Mouse (Mus musculus) lung, embryonic 14.5 days (tissue): ENCODE measurements around the gene Rhbdl3. TPM values are rescaled to one million over a fixed set of nuclear protein-coding genes. Genes with fewer than 3 reads are reported as not detected.
A peak's percentile ranks its signal among the peaks of the same experiment; 100 is the strongest.

Experiments
- ATAC-seq: fragments of 200-750 bp; cut with Nextera tagmentation; 2 replicates; pipeline ENCODE4 v1.8.0; 2017; ENCODE audit warnings: mild to moderate bottlenecking, moderate TSS enrichment, moderate library complexity; ENCODE audit not compliant: insufficient read depth
- DNase-seq: peaks from one replicate; pipeline ENCODE4 v3.0.0-alpha.2; 2015
- H3K27ac ChIP-seq: fragments of 300-500 bp; sonication (generic); 2 replicates; pipeline ENCODE4 v1.5.1; 2014; ENCODE audit warnings: low read depth, mild to moderate bottlenecking, moderate library complexity
- H3K27me3 ChIP-seq: fragments of 300-500 bp; sonication (generic); 2 replicates; pipeline ENCODE4 v1.6.1; 2014; ENCODE audit warnings: low read length, control low read depth; ENCODE audit not compliant: insufficient read depth
- H3K36me3 ChIP-seq: fragments of 300-500 bp; sonication (generic); 2 replicates; pipeline ENCODE4 v1.6.1; 2014; ENCODE audit warnings: control low read depth; ENCODE audit not compliant: insufficient read depth
- H3K4me1 ChIP-seq: fragments of 300-500 bp; sonication (generic); 2 replicates; pipeline ENCODE4 v1.6.1; 2014; ENCODE audit warnings: antibody characterized with exemption, control low read depth; ENCODE audit not compliant: insufficient read depth
- H3K4me2 ChIP-seq: fragments of 300-500 bp; sonication (generic); 2 replicates; pipeline ENCODE4 v1.6.1; 2014; ENCODE audit warnings: mild to moderate bottlenecking
- H3K4me3 ChIP-seq: fragments of 300-500 bp; sonication (generic); 2 replicates; pipeline ENCODE4 v1.5.1; 2014; ENCODE audit warnings: low read depth, low read length
- H3K9ac ChIP-seq: fragments of 300-500 bp; sonication (generic); 2 replicates; pipeline ENCODE4 v1.6.1; 2014
- H3K9me3 ChIP-seq: fragments of 300-500 bp; sonication (generic); 2 replicates; pipeline ENCODE4 v1.6.1; 2016; ENCODE audit warnings: low read depth, low read length, control low read depth
- CTCF ChIP-seq: IDR thresholded peaks from 2 replicates; pipeline ENCODE4 v1.5.1; 2016; ENCODE audit warnings: antibody characterized with exemption, low read depth
- WGBS: fragments of 180-500 bp; shearing (Covaris S2); extraction: QIAGEN DNeasy Blood & Tissue Kit; methylation state at CpG from one replicate; pipeline ENCODE4 v1.1.7; 2014; 5-methylcytosine and 5-hydroxymethylcytosine counted together
- polyA plus RNA-seq: library from polyadenylated mRNA; unstranded; fragments of >200 nt; fragmentation: Nextera tagmentation; extraction: Ambion mirVana; gene quantifications from 2 replicates; pipeline ENCODE4 v1.2.1, GENCODE M21; 2014

Rhbdl3 gene
- polyA plus RNA-seq, 1 experiment from 2014 or later: 1.5 TPM

- H3K27ac ChIP-seq: no peak overlapping the region
- H3K4me3 ChIP-seq: no peak overlapping the region
- no peaks in the 10 kb centered on the region for H3K27me3 ChIP-seq
- H3K9ac ChIP-seq: no peak overlapping the region
- H3K4me1 ChIP-seq: no peaks in the 10 kb centered on the region
- no peak for DNase-seq
- 27% methylated on average over 2 of the region's 2 CpGs for WGBS
- H3K4me2 ChIP-seq: no peak overlapping the region
- ATAC-seq: no peak
- no peaks in the 10 kb centered on the region for H3K9me3 ChIP-seq
- H3K36me3 ChIP-seq: no peaks in the 10 kb centered on the region
- TF ChIP-seq CTCF: no peak
Observed at GRCm38 (mm10) chr11:80312049-80312448, 11.3 kb downstream of the Rhbdl3 start.

- DNase-seq (peak; percentile 64), ATAC-seq (no peak)
- H3K4me1 ChIP-seq: no peaks in the 10 kb centered on the region
- no peaks in the 10 kb centered on the region for H3K36me3 ChIP-seq
- H3K9me3 ChIP-seq: no peaks in the 10 kb centered on the region
- H3K27ac ChIP-seq: no peak overlapping the region
- 1% methylated on average over 6 of the region's 6 CpGs for WGBS
- no peaks in the 10 kb centered on the region for H3K27me3 ChIP-seq
- no peak overlapping the region for H3K9ac ChIP-seq
- H3K4me3 ChIP-seq: no peak overlapping the region
- TF ChIP-seq CTCF: no peak
- H3K4me2 ChIP-seq: no peak overlapping the region
Observed at GRCm38 (mm10) chr11:80312565-80312964, 11.9 kb downstream of the Rhbdl3 start.

GRCm38 (mm10) chr11:80313462-80313861 lies 12.8 kb downstream of the Rhbdl3 start:
- no peak for ATAC-seq
- no peaks in the 10 kb centered on the region for H3K27me3 ChIP-seq
- no peak for DNase-seq
- no peaks in the 10 kb centered on the region for H3K36me3 ChIP-seq
- no peaks in the 10 kb centered on the region for H3K9me3 ChIP-seq
- no peak overlapping the region for H3K27ac ChIP-seq
- H3K4me3 ChIP-seq: no peak overlapping the region
- no peak overlapping the region for H3K9ac ChIP-seq
- H3K4me2 ChIP-seq: no peak overlapping the region
- no peaks in the 10 kb centered on the region for H3K4me1 ChIP-seq
- no peak for TF ChIP-seq CTCF
- 65% methylated on average over 1 of the region's 1 CpGs for WGBS

- H3K4me2 ChIP-seq: no peak overlapping the region
- ATAC-seq: no peak
- WGBS: 73% methylated on average over 4 of the region's 4 CpGs
Observed at GRCm38 (mm10) chr11:80313944-80314343, 13.2 kb downstream of the Rhbdl3 start.

GRCm38 (mm10) chr11:80315743-80316639 lies 15.3 kb downstream of the Rhbdl3 start:
- no peaks in the 10 kb centered on the region for H3K27me3 ChIP-seq
- H3K4me2 ChIP-seq: no peak overlapping the region
- DNase-seq (no peak), ATAC-seq (no peak)
- no peaks in the 10 kb centered on the region for H3K36me3 ChIP-seq
- H3K9me3 ChIP-seq: no peaks in the 10 kb centered on the region
- H3K27ac ChIP-seq: no peak overlapping the region
- H3K4me3 ChIP-seq: no peak overlapping the region
- no peak for TF ChIP-seq CTCF
- no peak overlapping the region for H3K9ac ChIP-seq
- 61% methylated on average over 10 of the region's 10 CpGs for WGBS
- no peaks in the 10 kb centered on the region for H3K4me1 ChIP-seq

More at GRCm38 (mm10) chr11:80313944-80314343, 13.2 kb downstream of the Rhbdl3 start:
- DNase-seq: no peak
- Histone ChIP-seq H3K4me1 (no peaks in the 10 kb centered on the region), H3K4me3 (no peak overlapping the region), H3K9ac (no peak overlapping the region), H3K27me3 (no peaks in the 10 kb centered on the region), H3K9me3 (no peaks in the 10 kb centered on the region), H3K36me3 (no peaks in the 10 kb centered on the region), H3K27ac (no peak overlapping the region)
- no peak for TF ChIP-seq CTCF

GRCm38 (mm10) chr11:80323255-80323654 lies 22.5 kb downstream of the Rhbdl3 start:
- no peak overlapping the region for H3K9ac ChIP-seq
- WGBS: 49% methylated on average over 13 of the region's 13 CpGs
- ATAC-seq (no peak), DNase-seq (no peak)
- no peaks in the 10 kb centered on the region for H3K4me1 ChIP-seq
- no peaks in the 10 kb centered on the region for H3K36me3 ChIP-seq
- H3K9me3 ChIP-seq: no peaks in the 10 kb centered on the region
- no peak overlapping the region for H3K4me3 ChIP-seq
- no peak for TF ChIP-seq CTCF
- no peaks in the 10 kb centered on the region for H3K27me3 ChIP-seq
- H3K4me2 ChIP-seq: no peak overlapping the region
- H3K27ac ChIP-seq: no peak overlapping the region

GRCm38 (mm10) chr11:80324636-80325035 lies 23.9 kb downstream of the Rhbdl3 start:
- no peaks in the 10 kb centered on the region for H3K27me3 ChIP-seq
- H3K4me3 ChIP-seq: no peak overlapping the region
- H3K27ac ChIP-seq: no peak overlapping the region
- no peak for TF ChIP-seq CTCF
- ATAC-seq (no peak), DNase-seq (no peak)
- no peaks in the 10 kb centered on the region for H3K36me3 ChIP-seq
- H3K4me2 ChIP-seq: no peak overlapping the region
- 77% methylated on average over 6 of the region's 6 CpGs for WGBS
- H3K4me1 ChIP-seq: no peaks in the 10 kb centered on the region
- no peak overlapping the region for H3K9ac ChIP-seq
- H3K9me3 ChIP-seq: no peaks in the 10 kb centered on the region
